Mouse (Mus musculus): ENCODE data around the gene Ptpdc1. TPM values are rescaled to one million over a fixed set of nuclear protein-coding genes. Genes with fewer than 3 reads are reported as not detected.

Gene Ptpdc1
- total and polyA plus RNA-seq, 3 experiments: 1.7 to 5.6 (median 4.6) TPM

DNA sequence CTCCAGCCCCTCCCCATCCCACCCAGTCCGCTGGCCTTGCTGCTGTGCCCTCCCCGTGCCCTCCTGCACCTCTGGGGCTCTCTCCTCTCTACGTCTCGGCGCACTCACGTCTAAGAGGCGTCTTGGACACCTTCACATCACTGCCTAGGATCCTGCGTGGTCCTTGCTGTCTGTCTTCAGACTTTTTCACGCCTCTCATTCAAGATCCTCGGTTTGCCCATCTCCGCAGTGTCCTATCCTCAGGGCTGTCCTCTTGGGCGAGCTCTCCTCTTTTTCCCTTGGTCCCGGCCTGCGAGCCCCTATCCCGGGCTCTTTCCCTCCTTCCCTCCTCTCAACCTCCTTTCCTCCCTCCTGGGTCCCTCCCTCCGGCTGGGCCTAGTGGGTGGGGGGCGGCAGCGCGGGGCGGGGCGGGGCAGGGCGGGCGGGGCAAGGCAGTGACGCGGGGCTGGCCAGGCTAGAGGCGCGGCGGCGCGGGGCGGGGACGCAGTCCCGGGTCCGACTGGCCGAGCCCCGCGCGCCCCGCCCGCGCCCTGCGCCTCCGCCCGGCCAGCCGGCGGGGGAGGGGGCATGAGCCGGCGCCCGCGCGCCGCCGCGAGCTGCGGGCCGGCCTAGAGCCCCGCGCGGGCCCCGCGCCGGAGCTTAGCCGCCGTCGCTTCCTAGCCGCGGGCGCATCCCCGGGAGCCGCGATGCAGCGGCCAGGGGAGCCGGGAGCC, 37.1 kb upstream of the Ptpdc1 start, which contains the start of gene Barx1:
TSS of gene Barx1 (plus strand) at position 568 of the 713 bp plus-strand sequence.
- 1% methylated on average over 73 of the region's 73 CpGs for WGBS
- Histone ChIP-seq H3K27me3 (ENCODE audit: control insufficient read depth, insufficient read depth, low read length) (peaks cover 53% of the 10 kb centered on the region), H3K27ac (no peak within 1 kb of the TSS), H3K4me3 (no peak within 1 kb of the TSS), H3K4me1 (ENCODE audit: control insufficient read depth, insufficient read depth, low read length) (peaks cover 3% of the 10 kb centered on the region), H3K79me2 (replicated peaks; ENCODE audit: control insufficient read depth, insufficient read depth, low read length) (no peaks in the 10 kb centered on the region), H3K36me3 (ENCODE audit: control insufficient read depth, insufficient read depth, low read length) (no peaks in the 10 kb centered on the region), H3K9ac (ENCODE audit: low read depth, low read length) (no peak within 1 kb of the TSS)
- intact Hi-C loops (cut with DNase I): no loop called here
- DNase-seq: no peak
- TF ChIP-seq POLR2A (IDR thresholded peaks at IDR 0.05; ENCODE audit: insufficient read depth, low read depth, low read length) (no peak), EP300 (IDR thresholded peaks at IDR 0.05; ENCODE audit: insufficient read depth, low read depth, low read length) (no peak), CTCF (IDR thresholded peaks at IDR 0.05) (no peak)

DNA sequence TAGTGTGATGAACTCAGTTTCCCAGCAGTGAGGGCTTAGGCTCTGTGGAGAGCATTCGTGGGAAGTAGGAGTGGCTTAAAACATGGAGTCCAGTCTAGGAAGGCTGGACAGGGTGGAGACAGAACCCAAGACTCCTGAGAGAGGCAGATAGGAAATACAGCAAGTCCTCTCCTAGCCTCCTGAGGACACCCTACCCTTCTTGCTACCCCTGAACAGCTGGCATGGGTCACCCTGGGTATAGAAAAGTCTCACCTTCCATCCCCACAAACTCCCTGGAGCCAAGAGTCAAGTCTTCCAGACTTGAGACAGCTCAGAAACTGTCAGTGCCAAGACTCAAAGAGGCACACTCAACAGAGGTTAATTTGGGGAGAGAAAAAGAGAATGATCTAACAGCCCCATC, 36.1 kb upstream of the Ptpdc1 start:
- no peak overlapping the region for H3K4me3 ChIP-seq
- no peak overlapping the region for H3K27ac ChIP-seq
- H3K36me3 ChIP-seq (ENCODE audit: control insufficient read depth, insufficient read depth, low read length): no peaks in the 10 kb centered on the region
- no peak overlapping the region for H3K9ac ChIP-seq (ENCODE audit: low read depth, low read length)
- 7% methylated on average over 1 of the region's 1 CpGs for WGBS
- intact Hi-C loops (cut with DNase I): no loop called here
- no peak for DNase-seq
- H3K4me1 ChIP-seq (ENCODE audit: control insufficient read depth, insufficient read depth, low read length): peaks cover 3% of the 10 kb centered on the region
- H3K27me3 ChIP-seq (ENCODE audit: control insufficient read depth, insufficient read depth, low read length): peaks cover 54% of the 10 kb centered on the region
- no peaks in the 10 kb centered on the region for H3K79me2 ChIP-seq (replicated peaks; ENCODE audit: control insufficient read depth, insufficient read depth, low read length)
- no peak for TF ChIP-seq CTCF (IDR thresholded peaks at IDR 0.05)
- no peak for TF ChIP-seq POLR2A (IDR thresholded peaks at IDR 0.05; ENCODE audit: insufficient read depth, low read depth, low read length)
- no peak for TF ChIP-seq EP300 (IDR thresholded peaks at IDR 0.05; ENCODE audit: insufficient read depth, low read depth, low read length)

- 29% methylated on average over 6 of the region's 6 CpGs for WGBS
- no peak overlapping the region for H3K9ac ChIP-seq (ENCODE audit: low read depth, low read length)
- H3K4me1 ChIP-seq (ENCODE audit: control insufficient read depth, insufficient read depth, low read length): peaks cover 3% of the 10 kb centered on the region
- peaks cover 49% of the 10 kb centered on the region for H3K27me3 ChIP-seq (ENCODE audit: control insufficient read depth, insufficient read depth, low read length)
- no peak overlapping the region for H3K4me3 ChIP-seq
- intact Hi-C loops (cut with DNase I): no loop called here
- DNase-seq: no peak
- TF ChIP-seq EP300 (IDR thresholded peaks at IDR 0.05; ENCODE audit: insufficient read depth, low read depth, low read length) (no peak), POLR2A (IDR thresholded peaks at IDR 0.05; ENCODE audit: insufficient read depth, low read depth, low read length) (no peak), CTCF (IDR thresholded peaks at IDR 0.05) (no peak)
- H3K36me3 ChIP-seq (ENCODE audit: control insufficient read depth, insufficient read depth, low read length): no peaks in the 10 kb centered on the region
- no peaks in the 10 kb centered on the region for H3K79me2 ChIP-seq (replicated peaks; ENCODE audit: control insufficient read depth, insufficient read depth, low read length)
- H3K27ac ChIP-seq: no peak overlapping the region
Observed at GRCm38 (mm10) chr13:48660741-48661140, 35.3 kb upstream of the Ptpdc1 start.

GRCm38 (mm10) chr13:48660221-48660734, 34.8 kb upstream of the Ptpdc1 start:
- 5% methylated on average over 11 of the region's 11 CpGs for WGBS
- intact Hi-C loops (cut with DNase I): no loop called here
- DNase-seq: no peak
- Histone ChIP-seq H3K27me3 (ENCODE audit: control insufficient read depth, insufficient read depth, low read length) (peaks cover 47% of the 10 kb centered on the region), H3K36me3 (ENCODE audit: control insufficient read depth, insufficient read depth, low read length) (no peaks in the 10 kb centered on the region), H3K4me3 (no peak overlapping the region), H3K9ac (ENCODE audit: low read depth, low read length) (no peak overlapping the region), H3K4me1 (ENCODE audit: control insufficient read depth, insufficient read depth, low read length) (peaks cover 3% of the 10 kb centered on the region), H3K27ac (no peak overlapping the region), H3K79me2 (replicated peaks; ENCODE audit: control insufficient read depth, insufficient read depth, low read length) (no peaks in the 10 kb centered on the region)
- no peak for TF ChIP-seq CTCF (IDR thresholded peaks at IDR 0.05)
- TF ChIP-seq EP300 (IDR thresholded peaks at IDR 0.05; ENCODE audit: insufficient read depth, low read depth, low read length): no peak
- TF ChIP-seq POLR2A (IDR thresholded peaks at IDR 0.05; ENCODE audit: insufficient read depth, low read depth, low read length): no peak

DNA sequence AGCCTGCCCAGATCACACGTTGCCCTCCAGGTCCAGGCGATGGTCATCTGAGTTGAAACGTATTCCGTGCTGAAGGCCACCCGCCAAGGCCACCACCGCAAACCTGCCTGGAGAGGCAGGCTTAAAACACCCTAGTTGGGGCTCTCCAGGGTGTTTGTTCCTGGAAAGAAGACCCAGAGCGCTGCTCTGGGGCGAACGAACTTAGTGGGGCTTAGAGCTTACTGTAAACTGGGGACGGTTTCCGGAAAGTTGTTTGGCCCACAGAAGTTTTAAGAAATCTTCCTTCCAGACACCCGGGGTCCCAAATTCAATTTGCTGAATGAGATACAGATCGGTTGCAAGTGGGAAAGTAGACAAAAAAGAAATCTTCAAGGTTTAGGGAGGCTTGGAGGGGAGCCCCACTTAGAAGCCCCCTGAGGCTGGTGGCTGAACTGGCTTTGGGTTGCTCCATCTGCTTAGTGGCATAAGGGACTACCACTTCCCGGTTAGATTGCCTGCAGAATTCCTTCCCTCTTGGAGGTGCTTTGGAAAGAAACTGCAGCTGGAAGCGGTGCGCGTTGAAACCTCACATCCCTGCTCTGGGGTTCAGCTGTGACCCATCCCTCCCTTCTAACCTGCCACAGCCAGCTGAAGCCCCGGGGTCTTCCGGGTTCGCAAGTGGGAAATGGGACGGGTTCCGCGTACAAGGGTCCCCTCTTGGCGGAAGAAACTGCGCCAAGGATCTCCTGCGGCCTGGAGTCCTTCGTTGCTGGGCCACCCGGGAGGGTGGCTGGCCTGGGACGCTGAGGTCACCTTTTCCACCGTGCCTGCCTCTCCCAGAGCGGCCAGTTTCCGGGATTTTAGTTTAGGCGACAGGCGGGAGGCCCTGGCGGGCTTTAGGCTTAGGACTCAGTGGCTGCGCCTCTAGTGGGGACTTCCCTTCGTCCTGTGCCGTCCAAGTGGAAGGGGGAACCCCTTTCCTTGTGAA, 34.1 kb upstream of the Ptpdc1 start:
- Histone ChIP-seq H3K27ac (no peak overlapping the region), H3K4me1 (ENCODE audit: control insufficient read depth, insufficient read depth, low read length) (peaks cover 3% of the 10 kb centered on the region), H3K9ac (ENCODE audit: low read depth, low read length) (no peak overlapping the region), H3K27me3 (ENCODE audit: control insufficient read depth, insufficient read depth, low read length) (peaks cover 43% of the 10 kb centered on the region), H3K4me3 (peak overlapping the region; percentile 18), H3K79me2 (replicated peaks; ENCODE audit: control insufficient read depth, insufficient read depth, low read length) (no peaks in the 10 kb centered on the region), H3K36me3 (ENCODE audit: control insufficient read depth, insufficient read depth, low read length) (no peaks in the 10 kb centered on the region)
- peak in 1 of 2 experiments; percentile 40 for DNase-seq
- TF ChIP-seq CTCF (IDR thresholded peaks at IDR 0.05) (no peak), POLR2A (IDR thresholded peaks at IDR 0.05; ENCODE audit: insufficient read depth, low read depth, low read length) (no peak), EP300 (IDR thresholded peaks at IDR 0.05; ENCODE audit: insufficient read depth, low read depth, low read length) (no peak)
- intact Hi-C loops (cut with DNase I): loop anchor here (5.0 kb wide), 1 partner anchor 73 kb away; no protein-coding TSS in a partner anchor
- 5% methylated on average over 38 of the region's 38 CpGs for WGBS

All from heart, adult 2 months (tissue).